Mouse (Mus musculus) heart, adult 11 months (tissue): Measurements from ENCODE around the gene Ccdc122.
"Not testable (repeated sequence)": the region's sequence is repeated elsewhere in the genome, so short reads cannot be mapped to it uniquely, and the experiment has no call there.

Experiments used
- DNase-seq: peaks from one replicate; pipeline ENCODE4 v3.0.0; 2022

Gene Ccdc122

GRCm38 (mm10) chr14:77036226-77037046 is at the start of gene Ccdc122, which contains the start of gene Lacc1:
Gene Ccdc122, plus strand, starts transcription at chr14:77036772.
Gene Lacc1, minus strand, starts transcription at chr14:77036904.
- peak; percentile 98 for DNase-seq

DNA sequence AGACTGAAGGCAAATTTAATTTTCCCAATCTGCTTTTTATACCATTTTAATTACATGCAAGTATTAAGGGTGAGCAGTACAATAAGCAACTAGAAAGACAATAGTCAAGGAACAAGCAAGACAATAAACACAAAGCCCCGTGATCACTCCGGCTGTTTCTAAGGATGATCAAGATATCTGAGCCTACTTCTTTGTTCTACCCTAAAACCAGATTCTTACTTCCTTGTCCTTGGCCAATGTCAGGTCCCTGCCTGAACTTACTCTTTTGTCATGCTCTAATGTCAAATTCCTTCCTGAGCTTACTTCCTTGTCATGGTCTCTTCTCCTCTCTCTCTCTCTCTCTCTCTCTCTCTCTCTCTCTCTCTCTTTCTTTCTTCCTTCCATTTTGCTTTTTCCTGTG is 46.2 kb upstream of the Ccdc122 start:
- not testable (repeated sequence) for DNase-seq

GRCm38 (mm10) chr14:77004740-77005139 is 31.8 kb upstream of the Ccdc122 start:
- no peak for DNase-seq

DNA sequence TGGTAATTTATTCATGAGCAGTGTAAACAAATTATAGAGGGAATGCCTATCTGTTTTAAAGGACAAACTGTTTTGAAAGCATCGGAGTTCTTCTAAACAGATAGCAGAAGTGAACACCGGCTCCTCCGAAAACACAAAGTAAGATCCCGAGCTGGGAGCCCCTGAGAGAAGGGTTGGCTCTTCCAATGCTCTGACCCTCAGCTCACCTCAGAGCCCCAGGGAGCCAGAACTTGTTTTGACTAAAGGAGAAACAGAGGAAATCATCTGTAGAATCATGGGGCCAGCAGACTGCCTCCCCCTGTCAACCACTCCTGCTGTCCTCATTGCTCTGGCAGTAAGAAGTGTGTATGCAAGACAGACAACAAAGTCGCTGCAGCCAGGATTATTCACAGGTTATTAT is 31.0 kb upstream of the Ccdc122 start:
- DNase-seq, result peak; percentile 79

GRCm38 (mm10) chr14:77008238-77008637 is 28.3 kb upstream of the Ccdc122 start:
- peak; percentile 94 for DNase-seq

GRCm38 (mm10) chr14:77011804-77012203 is 24.8 kb upstream of the Ccdc122 start:
- DNase-seq, result no peak

GRCm38 (mm10) chr14:77016783-77017182 is 19.8 kb upstream of the Ccdc122 start:
- not testable (repeated sequence) for DNase-seq

DNA sequence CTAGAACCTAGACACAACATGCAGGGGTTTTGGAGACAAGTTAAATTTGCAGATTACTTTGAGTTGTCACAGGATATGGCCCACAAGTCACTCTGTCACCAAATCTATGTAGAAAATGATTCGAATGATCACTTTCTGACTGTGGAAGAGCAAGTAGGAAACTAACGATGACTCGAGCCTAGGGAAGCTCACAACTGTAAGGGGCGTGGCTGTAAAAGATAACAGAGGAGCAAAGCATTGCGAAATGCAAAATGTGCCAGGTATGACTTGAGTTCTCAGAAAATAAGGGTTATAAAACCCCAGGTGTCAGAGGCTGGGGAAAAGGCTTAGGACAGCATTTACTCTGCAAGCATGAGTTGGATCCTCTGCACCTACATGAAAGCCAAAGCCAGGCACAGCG is 19.4 kb upstream of the Ccdc122 start:
- DNase-seq, result no peak

DNA sequence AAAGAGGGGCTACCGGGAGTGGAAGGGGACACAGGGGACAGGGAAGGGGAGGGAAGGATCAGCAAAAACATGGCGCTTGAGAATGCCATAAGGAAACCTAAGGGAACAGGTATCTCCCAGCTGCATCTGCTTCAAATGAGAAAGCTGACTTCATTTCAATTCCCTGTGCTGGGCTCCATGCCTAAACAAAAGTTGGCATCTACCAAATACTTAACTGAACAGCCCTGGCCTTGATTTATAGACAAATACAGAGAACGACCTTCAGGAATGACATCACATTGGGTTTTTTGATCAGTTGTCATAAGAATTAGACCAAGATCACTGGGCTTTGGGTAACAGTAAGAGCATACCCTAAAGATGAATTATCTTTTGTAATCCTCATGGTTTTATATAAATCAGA is 12.1 kb upstream of the Ccdc122 start:
- DNase-seq, result peak; percentile 33

- peak; percentile 11 for DNase-seq
Measured at GRCm38 (mm10) chr14:77029319-77030054, 7.1 kb upstream of the Ccdc122 start.

GRCm38 (mm10) chr14:77030808-77031207 is 5.8 kb upstream of the Ccdc122 start:
- DNase-seq, result no peak

- DNase-seq, result peak; percentile 68
Measured at GRCm38 (mm10) chr14:77032433-77032832, 4.1 kb upstream of the Ccdc122 start.

- no peak for DNase-seq
Measured at GRCm38 (mm10) chr14:77033391-77033790, 3.2 kb upstream of the Ccdc122 start.

DNA sequence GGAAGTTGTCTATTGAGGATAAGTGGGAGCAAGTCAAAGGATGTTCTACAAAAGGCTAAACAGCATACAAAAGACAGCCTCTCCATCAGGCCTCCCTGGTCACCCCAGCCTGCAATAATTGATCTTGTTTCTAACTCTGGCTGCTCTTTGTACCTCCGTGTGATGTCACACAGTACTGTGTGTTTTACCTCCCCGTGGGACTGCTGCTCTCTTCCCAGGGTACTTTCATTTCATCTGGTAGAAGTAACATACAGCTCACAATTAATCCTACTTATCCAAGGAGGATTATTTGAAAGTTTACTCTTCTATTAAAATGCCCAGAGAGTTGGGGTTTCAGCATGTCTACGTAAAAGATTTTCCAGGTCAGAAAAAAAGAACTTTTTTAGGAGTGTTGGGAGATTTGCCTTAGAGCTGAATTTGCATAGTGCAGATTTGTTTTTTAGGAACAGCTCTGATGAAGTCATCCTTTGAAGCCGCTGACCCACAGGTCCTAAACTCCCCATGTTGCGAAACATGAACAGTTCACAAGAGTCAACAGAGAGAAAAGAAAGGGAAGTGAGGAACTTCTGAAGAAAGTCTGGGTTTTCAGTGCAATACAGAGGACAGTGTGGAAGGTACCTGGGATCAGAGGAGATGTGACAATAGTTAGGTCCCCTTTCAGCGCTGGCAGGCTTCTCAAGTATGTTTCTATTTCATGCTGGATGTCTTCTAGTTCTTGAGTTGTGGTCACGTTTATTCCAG is 2.2 kb upstream of the Ccdc122 start:
- peak; percentile 92 for DNase-seq

DNA sequence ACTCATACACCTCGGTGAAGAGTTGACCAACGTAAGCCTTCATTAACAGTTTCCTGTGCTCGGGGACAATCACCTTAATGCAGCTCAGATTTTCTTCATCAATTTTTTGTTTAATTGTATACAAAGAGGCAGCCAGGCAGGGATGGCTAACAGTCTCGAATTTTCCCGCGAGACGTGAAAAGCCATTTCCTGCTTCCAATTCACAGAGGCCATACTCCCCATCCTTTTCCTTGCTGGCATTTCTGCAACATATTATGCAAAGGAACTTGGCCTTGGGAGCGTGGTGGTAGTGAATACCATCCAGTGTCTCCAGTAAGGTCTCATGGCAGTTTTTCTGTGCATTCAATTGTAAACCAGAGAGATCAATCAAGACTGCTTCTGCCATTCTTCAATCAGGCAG is 1.6 kb upstream of the Ccdc122 start:
- DNase-seq, result no peak

DNA sequence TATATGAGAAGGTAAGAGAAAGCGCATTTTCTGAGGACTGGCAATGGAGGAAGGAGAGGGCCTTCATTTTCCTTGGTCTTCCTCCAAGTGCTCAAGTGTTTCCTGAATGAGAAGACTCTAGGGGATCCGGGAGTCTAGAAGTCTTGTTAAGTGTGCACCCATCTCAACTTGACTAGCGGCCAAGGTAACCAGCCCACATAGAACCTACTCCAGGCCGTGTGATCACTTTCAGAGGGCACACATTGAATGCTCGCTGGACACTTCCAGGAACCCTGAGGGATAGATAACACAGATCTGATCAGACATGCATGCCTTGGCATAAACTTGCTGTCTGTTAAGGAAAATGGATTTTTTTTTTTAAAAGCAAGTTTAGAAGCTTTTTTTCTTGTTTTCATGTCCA is 758 bp downstream of the Ccdc122 start:
- DNase-seq, result peak; percentile 83

- peak; percentile 63 for DNase-seq
Measured at GRCm38 (mm10) chr14:77037832-77038425, 1.4 kb downstream of the Ccdc122 start.

DNA sequence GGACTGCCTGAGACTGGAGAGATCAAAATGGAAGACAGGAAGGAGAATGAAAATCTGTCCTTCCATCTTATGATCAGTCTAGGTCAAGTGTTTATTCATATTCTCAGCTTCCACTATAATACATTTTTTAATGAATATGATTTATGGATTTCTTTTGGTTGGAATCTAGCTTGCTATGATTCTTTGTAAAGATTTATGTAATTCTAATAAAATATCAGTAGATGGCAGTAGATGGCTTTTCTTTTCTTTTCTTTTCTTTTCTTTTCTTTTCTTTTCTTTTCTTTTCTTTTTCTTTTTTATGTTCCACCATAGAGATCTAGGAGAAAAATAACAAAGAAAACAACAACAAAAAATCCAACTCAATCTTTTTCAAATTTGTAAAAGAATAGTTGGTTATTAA is 16.7 kb downstream of the Ccdc122 start:
- no peak for DNase-seq

- no peak for DNase-seq
Measured at GRCm38 (mm10) chr14:77069361-77069760, 32.8 kb downstream of the Ccdc122 start.

GRCm38 (mm10) chr14:77081248-77081647 is 44.7 kb downstream of the Ccdc122 start:
- DNase-seq, result no peak

GRCm38 (mm10) chr14:77100285-77100684 is 63.7 kb downstream of the Ccdc122 start:
- DNase-seq, result no peak

- DNase-seq, result not testable (repeated sequence)
Measured at GRCm38 (mm10) chr14:77110622-77111021, 74.0 kb downstream of the Ccdc122 start.

- no peak for DNase-seq
Measured at GRCm38 (mm10) chr14:77130612-77131011, 94.0 kb downstream of the Ccdc122 start.
